Mouse (Mus musculus): ENCODE data around the gene Siglece.
"Not testable (repeated sequence)": the region's sequence is repeated elsewhere in the genome, so short reads cannot be mapped to it uniquely, and the experiment has no call there.

The Siglece gene

GRCm38 (mm10) chr7:43660002-43660401 lies at the start of gene Siglece:
Gene Siglece (minus strand): TSS chr7:43660161.
- no peak for DNase-seq

DNA sequence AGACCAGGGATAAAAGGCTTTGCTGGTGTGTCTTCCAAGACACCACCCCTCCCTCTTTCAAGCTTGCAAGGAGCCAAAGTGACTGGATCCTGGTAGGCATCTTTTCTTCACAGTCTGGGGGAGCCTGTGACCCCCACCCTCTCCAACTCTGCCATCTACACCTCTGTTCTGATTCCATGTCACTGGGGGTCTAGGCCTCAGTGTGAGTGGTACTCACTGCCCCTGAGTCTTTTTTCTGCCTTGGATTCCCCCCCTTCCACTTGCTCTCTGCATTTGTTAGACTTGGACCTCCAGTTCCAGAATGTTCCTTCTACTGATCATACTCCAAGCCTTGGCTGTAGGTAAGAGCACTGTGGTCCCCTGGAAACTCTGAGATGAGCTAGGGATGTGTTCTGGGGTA lies 30.2 kb upstream of the Siglece start, which contains the start of gene Klk14:
TSS of gene Klk14 (plus strand) at position 301 of the 400 bp plus-strand sequence.
- DNase-seq: no peak

GRCm38 (mm10) chr7:43685088-43685487 lies 25.1 kb upstream of the Siglece start:
- peak; percentile 48 to 69 for DNase-seq

DNA sequence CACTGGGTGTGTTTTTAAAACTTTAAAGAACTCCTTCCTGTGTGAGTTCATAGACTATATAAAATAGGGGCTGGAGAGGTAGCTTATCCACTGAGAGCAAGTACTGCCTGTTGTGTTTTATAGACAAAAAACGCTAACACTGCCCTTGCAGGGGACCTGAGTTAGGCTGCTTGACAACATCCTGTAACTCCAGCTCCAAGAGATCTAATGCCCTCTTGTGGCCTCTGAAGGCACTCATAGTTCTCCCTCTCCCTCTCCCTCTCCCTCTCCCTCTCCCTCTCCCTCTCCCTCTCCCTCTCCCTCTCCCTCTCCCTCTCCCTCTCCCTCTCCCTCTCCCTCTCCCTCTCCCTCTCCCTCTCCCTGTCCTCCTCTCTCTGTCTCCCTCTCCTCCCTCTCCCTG lies 22.6 kb upstream of the Siglece start:
- not testable (repeated sequence) for DNase-seq

DNA sequence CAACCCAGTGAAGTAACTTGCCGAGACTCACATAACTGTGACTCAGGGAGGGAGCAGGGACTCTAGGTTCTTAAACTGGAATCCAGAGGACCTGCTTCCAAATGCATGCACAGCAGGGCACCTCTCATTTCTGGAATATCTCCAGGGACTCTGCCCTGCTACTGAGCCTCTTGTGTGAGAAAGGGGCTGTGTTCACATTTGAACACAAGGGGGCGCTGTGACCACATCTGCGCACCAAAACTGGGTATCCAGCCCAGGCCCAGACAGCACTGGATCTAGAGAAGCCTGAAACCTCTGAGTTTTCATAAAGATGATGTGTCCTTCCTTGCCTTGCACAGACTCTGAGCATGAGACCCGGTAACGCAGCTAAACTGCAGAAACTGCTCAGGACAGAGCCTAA lies 21.0 kb upstream of the Siglece start:
- peak; percentile 62 to 70 for DNase-seq

GRCm38 (mm10) chr7:43678517-43678916 lies 18.6 kb upstream of the Siglece start:
- DNase-seq: peak; percentile 36 to 53

DNA sequence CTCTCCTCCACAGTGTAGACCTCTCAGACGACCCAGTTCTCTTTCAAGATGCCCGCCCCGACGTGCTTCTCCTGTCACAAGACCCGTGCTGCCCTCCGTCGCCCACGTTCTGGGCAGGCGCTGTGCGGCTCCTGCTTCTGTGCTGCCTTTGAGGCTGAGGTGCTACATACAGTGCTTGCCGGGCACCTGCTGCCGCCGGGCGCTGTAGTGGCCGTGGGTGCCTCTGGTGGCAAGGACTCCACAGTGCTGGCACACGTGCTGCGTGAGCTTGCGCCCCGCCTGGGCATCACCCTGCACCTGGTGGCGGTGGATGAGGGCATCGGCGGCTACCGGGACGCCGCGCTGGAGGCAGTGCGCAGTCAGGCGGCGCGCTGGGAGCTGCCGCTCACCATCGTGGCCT lies 15.1 kb upstream of the Siglece start:
- DNase-seq: no peak

DNA sequence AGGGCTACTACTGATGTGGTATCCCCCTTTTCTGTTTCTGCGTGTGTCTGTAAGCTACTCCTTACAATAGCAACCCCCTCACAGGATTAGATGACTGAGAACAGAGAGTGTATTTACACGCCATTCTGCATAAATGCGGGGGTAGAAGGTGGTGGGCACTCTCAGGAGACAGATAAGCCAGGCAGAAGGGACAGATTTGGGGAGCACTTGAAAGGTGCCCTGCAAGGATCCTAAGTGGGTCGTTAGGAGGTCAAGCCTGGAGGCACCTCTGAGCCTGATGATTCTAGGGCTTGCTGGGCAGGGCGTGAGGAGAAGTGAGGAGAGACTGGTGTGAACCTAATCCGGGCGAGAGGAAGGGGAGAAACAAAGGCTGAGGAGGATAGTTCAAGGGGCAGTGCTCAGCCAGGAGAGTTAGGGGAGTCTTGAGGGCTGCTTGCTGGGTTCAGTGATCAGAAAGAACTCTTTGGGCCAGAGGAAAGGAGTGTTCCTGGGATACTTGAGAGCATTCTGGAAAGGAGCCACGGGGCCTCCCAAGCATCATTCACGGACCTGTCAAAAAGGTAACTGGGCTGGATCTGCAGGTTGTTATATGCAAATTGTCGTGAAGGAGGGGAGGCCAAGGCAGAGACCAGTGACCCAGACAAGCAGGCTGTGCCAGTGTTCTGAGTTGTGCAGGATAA lies 12.8 kb upstream of the Siglece start:
- peak; percentile 63 to 76 for DNase-seq

DNA sequence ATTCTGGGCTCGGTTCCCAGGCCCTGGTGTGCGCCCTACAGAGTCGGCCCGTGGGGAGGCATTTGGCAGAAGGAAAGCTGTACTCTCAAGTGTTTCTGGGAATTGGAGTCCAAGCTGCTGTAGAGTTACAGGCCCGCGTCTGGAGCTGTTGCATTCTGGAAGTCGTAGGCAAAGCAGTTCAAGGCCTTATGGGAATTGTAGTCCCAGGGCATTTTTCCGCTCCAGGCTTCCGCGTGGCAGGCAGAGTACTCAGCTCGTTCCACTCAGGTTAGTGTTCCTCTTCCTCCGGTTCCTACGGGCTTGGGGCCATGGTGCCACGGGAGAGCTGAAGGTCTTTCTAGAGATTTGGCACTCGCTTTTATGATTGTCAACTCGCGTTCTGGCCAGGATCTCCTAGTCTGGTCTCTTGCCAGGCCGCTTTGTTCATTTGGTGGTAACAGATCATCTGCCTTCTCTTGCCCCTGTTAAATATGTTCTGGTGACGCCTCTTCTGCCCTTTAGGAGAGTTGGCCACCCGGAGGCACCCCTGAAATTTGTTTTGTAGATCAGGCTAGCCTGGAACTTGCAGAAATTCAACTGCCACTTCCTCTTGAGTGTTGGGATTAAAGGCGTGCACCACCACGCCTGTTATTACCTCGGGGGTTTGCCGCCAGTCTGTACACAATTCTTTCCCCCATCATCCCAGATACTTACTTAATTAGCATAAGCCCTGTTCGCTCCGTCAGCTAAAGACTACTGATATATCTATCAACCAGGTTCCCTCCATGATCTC lies 12.0 kb upstream of the Siglece start, which contains the start of gene Ctu1:
TSS of gene Ctu1 (plus strand) at position 208 of the 772 bp plus-strand sequence.
- DNase-seq: peak; percentile 95 to 96

DNA sequence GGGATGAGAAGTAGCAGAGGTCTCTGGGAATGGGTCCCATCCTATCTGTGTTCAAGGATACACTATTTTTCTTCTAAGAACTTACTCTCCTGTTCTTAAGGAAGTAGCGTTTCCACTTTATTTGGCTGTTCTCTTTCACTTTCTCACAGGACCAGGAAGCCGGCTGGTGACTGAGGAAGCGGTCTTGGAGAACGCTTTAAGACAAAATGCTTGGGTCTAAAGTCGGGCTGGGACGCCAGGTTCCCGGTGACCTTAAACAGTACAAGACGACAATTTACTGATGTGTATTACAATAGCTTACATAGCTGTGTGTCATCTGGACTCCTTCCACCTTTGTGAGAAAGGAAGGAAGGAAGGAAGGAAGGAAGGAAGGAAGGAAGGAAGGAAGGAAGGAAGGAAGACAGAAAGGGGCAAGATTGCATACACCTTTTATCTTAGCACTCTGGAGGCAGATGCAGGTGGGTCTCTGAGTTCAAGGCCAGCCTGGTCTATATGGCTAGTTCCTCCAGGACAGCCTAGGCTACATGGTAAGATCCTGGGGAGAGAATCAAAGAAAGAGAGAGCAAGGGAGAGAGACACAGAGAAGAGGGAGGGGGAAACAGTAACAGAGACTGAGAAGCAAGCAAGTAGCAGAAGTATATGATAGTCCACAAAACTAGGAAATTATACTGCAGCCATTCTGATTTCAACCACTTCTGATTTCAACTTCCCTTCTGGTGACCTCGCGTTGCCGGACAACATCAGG lies 11.3 kb upstream of the Siglece start:
- no peak for DNase-seq

GRCm38 (mm10) chr7:43668582-43668981 lies 8.6 kb upstream of the Siglece start:
- DNase-seq: no peak

DNA sequence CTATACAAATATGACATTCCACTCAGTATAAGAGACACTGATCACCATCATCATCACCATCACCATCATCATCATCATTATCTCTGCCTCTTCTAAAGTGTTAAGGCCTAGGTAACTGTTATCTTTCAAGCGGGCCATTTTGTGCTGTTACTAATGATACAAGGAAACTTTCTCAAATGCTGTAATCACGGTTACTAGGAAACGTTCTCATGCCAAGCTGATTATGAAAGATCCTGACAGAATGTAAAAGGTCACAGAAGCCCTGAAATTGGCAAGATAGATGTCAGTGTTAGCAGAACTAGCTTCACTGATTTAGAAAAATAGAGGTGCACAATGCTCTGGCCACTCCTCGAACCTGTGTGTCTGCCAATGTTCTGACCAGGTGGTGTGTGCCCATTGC lies 7.3 kb upstream of the Siglece start:
- DNase-seq: not testable (repeated sequence)

DNA sequence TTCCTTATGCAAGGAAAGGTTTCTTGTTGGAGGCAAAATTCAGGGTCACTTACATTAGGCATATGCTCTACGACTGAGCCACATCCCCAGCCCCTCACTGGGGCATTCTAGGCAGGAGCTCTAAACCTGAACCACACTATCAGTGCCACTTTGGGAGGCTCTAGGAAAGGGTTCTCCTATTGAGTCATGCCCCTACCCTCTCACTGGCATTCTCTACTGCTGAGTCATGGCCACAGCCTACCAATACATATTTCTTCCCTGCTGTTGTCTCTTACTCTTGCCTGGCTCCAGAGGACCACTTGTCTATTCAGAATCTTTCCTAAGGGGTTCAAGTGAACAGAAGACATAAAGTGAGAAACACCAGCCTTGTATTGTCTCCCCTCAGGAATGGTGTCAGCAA lies 2.8 kb upstream of the Siglece start:
- DNase-seq: no peak

DNA sequence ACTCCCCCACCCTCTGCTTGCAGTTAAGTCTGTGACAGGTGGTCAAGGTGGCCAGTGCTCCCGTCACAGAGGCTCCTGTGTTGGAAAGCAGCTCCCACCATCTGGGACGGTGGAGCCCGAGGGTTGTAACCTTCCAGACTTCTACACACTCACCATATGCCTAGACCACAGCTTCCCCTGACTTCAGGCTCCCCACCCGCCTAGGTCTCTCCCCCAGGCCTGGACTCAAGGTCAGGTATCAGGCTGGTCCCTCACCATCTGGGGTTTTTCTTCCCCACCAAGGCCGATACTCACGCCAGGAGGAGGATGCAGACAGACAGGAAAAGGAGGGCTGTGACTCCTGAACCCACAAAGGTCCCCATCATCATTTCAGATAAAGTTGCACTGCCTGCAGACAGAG lies 3.7 kb downstream of the Siglece start:
- no peak for DNase-seq

DNA sequence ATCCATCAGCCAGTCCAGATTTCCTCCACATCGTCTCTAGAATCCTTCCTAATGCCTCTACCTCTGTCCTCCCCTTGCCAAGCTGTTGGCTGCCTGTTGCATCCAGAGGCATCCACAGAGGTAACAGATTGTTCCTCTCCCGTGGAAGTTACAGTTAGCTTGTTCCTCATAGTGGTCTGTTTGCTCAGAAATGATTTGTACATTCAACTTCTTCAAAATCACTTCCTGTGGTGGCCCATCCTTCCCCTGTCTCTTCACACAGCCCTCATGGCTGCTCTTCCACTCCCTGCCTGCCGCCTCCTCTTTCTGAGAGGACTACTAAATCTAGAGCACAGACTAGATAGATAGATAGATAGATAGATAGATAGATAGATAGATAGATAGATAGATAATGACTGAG lies 5.4 kb downstream of the Siglece start:
- no peak for DNase-seq

DNA sequence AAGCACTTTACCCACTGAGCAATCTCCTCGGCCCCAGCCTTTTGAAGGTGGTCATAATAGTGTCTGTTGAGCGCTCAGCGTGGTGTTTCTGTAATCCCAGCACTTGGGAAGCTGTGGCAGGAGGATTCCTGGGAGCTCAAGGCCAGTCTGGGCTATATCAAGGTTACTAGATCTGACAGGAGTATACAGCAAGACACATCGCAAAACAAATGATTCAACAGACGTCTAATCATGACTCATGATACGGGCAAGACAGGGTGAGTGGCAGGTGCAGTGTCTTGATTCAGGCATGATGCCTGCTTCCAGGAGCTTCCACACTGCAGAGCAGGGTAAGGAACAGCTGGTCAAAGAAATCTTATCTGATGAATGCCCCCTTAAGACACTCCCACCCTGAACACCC lies 7.3 kb downstream of the Siglece start:
- DNase-seq: no peak

GRCm38 (mm10) chr7:43643046-43643652 lies 16.8 kb downstream of the Siglece start:
- no peak for DNase-seq

DNA sequence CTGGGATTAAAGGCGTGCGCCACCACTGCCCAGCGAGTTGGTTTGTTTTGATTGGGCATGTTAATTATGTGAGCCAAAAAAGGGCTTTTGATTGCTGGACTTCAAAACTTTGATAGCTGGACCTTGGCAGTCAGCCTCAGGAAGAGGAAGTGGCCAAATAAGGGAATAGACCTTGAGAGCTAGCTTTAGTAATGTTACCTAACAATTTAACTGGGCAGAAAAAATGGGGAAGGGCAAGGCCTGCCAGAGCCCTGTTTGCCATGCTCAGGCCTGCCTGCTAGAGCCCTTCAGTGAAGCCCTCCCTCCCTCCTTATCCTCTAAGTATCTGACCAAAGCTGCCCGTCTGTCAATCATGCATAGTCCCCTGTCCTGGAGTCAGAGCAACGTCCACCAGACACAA lies 17.4 kb downstream of the Siglece start:
- DNase-seq: peak; percentile 46 to 52

GRCm38 (mm10) chr7:43637118-43637517 lies 22.8 kb downstream of the Siglece start:
- no peak for DNase-seq

GRCm38 (mm10) chr7:43636194-43636593 lies 23.8 kb downstream of the Siglece start:
- DNase-seq: no peak

GRCm38 (mm10) chr7:43634500-43634899 lies 25.5 kb downstream of the Siglece start, which contains the start of gene Ceacam18:
Gene Ceacam18 (plus strand): TSS chr7:43634707.
- no peak for DNase-seq

DNA sequence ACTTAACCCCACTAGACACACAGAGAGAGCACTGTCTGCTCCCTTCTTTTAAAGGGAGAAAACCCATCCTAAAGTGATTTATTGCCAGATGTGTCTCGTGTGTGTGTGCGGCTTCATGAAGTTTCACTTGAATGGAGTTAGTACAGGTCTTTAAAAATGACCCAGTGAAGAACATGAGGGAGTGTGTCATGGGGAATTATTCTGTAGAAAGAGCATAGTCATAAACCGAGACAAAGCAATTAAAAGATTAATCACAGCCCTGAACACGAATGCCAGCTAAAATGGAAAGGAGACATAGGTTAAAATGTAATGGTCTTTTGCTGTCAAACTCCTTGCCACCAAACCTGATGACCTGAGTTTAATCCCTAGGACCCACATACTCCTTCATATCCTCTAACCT lies 26.0 kb downstream of the Siglece start:
- no peak for DNase-seq

Data from lung, adult 18-20 months (tissue).